Mouse (Mus musculus): Measurements from ENCODE around the gene Nelfe. TPM values are rescaled to one million over a fixed set of nuclear protein-coding genes. Genes with fewer than 3 reads are reported as not detected.
A peak's percentile ranks its signal among the peaks of the same experiment; 100 is the strongest.
"Not testable (repeated sequence)": the region's sequence is repeated elsewhere in the genome, so short reads cannot be mapped to it uniquely, and the experiment has no call there.

Gene Nelfe
- 85.8 and 99.8 TPM in 2 replicates for polyA plus RNA-seq (2014; fragmentation: Nextera tagmentation; extraction: Ambion mirVana)

DNA sequence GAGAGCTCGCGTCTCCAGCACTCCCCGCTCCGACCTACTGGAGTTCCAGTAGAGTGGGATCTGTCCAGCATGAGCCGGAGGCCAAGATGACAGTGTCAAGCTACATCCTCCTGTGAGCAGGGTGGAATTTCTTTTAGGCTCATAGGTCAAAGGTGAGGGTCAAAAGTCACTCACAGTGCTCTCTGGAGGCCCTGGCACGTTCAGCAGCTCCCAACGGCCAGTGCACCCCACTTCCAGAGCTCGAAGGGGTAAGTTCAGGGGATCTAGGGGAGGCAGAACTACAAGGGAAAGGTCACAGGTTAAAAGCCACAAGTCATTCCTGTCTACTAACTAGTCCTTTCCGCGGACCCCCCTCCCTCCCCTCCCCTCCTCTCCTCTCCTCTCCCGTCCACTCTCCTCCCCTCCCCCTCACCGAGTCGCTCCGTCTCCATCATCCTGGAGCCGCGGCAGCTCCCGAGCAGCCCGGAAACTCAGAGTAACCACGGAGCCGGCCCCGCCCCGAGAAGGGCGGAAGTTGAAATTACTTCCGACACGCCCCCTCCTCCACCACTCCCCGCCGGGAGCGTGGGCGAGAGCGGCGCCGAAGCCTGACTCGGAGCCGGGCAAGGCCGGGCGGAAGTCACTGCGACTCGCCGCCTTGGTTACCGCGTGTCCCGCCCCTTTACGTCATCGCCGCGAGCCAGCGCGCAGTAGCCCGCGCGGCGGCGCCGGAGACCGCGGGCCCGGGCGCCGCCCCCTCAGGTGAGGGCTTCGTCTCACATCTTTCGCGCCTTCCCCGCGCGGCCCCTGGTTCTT is at the start of gene Nelfe, which contains the start of gene Skiv2l:
Nelfe (plus strand) TSS at position 670 of the 795 bp plus-strand sequence.
Skiv2l (minus strand) TSS at position 489 of the 795 bp plus-strand sequence.
- peak within 1 kb of the TSS; percentile 17; the same call in 1 of the 2 replicates for H3K27ac ChIP-seq (replicated peaks; ENCODE audit: low read depth, low read length)
- H3K9me3 ChIP-seq (ENCODE audit: control insufficient read depth, low read length) = no peaks in the 10 kb centered on the region
- peak within 1 kb of the TSS; percentile 82 for H3K9ac ChIP-seq (ENCODE audit: low read depth, low read length)
- H3K4me3 ChIP-seq (ENCODE audit: low read depth, low read length) = peak within 1 kb of the TSS; percentile 69
- peaks cover 60% of the 10 kb centered on the region for H3K36me3 ChIP-seq (ENCODE audit: control insufficient read depth, insufficient read depth, low read length)
- H3K27me3 ChIP-seq (replicated peaks; ENCODE audit: control insufficient read depth, insufficient read depth, low read length) = no peaks in the 10 kb centered on the region
- DNase-seq (ENCODE audit: low spot score) = peak; percentile 98
- ATAC-seq (ENCODE audit: low read depth) = peak; percentile 98
- peaks cover 8% of the 10 kb centered on the region for H3K4me1 ChIP-seq (ENCODE audit: control insufficient read depth, insufficient read depth, low read length)
- WGBS = under 1% methylated on average over 44 of the region's 65 CpGs
- peak within 1 kb of the TSS; percentile 68 for H3K4me2 ChIP-seq (ENCODE audit: low read depth, low read length)

DNA sequence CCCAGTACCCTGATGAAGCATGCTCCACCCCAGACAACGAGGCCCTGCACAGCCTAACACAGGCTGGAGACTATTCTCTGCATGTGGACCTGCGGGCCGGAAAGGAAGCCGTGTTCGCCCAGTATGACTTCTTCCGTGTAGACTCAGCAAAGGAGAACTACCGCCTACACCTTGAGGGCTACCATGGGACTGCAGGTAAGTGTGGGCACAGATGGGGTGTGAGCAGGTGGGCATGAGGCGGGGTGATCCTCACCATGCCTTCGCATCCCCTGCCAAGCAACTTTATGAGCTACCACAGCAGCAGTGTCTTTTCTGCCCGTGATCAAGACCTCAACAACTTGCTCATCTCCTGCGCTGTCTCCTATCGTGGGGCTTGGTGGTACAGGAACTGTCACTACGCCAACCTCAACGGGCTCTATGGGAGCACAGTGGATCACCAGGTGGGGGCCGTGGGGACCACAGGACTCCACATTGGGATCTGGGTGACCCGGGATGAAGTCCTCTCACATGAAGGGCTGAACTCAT is 49.3 kb upstream of the Nelfe start:
- not testable (repeated sequence) for H3K27me3 ChIP-seq (replicated peaks; ENCODE audit: control insufficient read depth, insufficient read depth, low read length); H3K9ac ChIP-seq (ENCODE audit: low read depth, low read length); H3K4me1 ChIP-seq (ENCODE audit: control insufficient read depth, insufficient read depth, low read length); H3K27ac ChIP-seq (replicated peaks; ENCODE audit: low read depth, low read length); DNase-seq (ENCODE audit: low spot score); H3K4me2 ChIP-seq (ENCODE audit: low read depth, low read length); H3K9me3 ChIP-seq (ENCODE audit: control insufficient read depth, low read length); ATAC-seq (ENCODE audit: low read depth); H3K4me3 ChIP-seq (ENCODE audit: low read depth, low read length); H3K36me3 ChIP-seq (ENCODE audit: control insufficient read depth, insufficient read depth, low read length)
- WGBS = 89% methylated on average over 10 of the region's 16 CpGs

DNA sequence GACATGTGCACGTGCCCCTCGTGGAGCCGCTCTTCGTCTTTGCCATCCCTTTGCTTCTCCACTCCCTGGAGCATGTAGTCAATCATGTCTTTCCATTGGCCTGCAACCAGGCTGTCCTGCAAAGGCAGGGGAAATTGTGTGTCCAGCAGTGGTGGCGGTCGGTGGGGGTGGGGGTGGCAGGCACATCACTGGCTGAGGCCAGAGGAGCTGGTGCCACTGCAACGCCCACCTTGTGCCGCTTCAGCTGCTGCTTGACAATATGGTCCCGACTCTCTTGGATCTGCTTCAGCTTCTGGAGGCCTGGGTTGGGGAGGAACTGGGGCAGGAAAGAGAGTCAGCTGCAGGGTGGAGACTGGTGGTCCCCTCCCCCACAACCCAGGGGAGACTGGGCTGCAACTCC is 47.4 kb upstream of the Nelfe start:
- not testable (repeated sequence) for DNase-seq (ENCODE audit: low spot score); H3K36me3 ChIP-seq (ENCODE audit: control insufficient read depth, insufficient read depth, low read length)
- 93% methylated on average over 9 of the region's 9 CpGs for WGBS

DNA sequence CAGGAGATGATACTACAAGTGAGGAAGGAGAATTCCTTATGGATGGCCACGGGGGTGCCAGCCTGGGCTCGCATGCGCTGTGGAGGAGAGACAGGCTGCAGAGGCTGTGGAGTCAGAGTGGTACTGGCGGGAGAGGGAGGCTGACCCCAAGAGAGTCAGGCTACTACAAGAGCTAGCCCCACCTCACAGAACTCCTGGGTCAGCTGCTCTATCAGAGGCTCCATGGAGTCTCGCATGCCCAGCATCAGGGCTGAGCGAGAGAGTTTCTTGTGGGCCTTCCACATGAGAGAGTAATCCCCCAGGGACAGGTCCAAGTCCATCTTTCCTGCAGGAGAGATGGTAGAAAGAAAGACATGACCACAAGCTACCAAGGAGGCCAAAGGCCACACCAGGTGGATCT is 46.8 kb upstream of the Nelfe start:
- H3K9me3 ChIP-seq (ENCODE audit: control insufficient read depth, low read length); H3K9ac ChIP-seq (ENCODE audit: low read depth, low read length); DNase-seq (ENCODE audit: low spot score); H3K36me3 ChIP-seq (ENCODE audit: control insufficient read depth, insufficient read depth, low read length); H3K4me1 ChIP-seq (ENCODE audit: control insufficient read depth, insufficient read depth, low read length); ATAC-seq (ENCODE audit: low read depth); H3K4me2 ChIP-seq (ENCODE audit: low read depth, low read length); H3K4me3 ChIP-seq (ENCODE audit: low read depth, low read length); H3K27me3 ChIP-seq (replicated peaks; ENCODE audit: control insufficient read depth, insufficient read depth, low read length); H3K27ac ChIP-seq (replicated peaks; ENCODE audit: low read depth, low read length): not testable (repeated sequence)
- WGBS = 89% methylated on average over 6 of the region's 6 CpGs

More for the DNA sequence above, 47.4 kb upstream of the Nelfe start:
- not testable (repeated sequence) for H3K4me3 ChIP-seq (ENCODE audit: low read depth, low read length); H3K27ac ChIP-seq (replicated peaks; ENCODE audit: low read depth, low read length); ATAC-seq (ENCODE audit: low read depth); H3K27me3 ChIP-seq (replicated peaks; ENCODE audit: control insufficient read depth, insufficient read depth, low read length); H3K4me2 ChIP-seq (ENCODE audit: low read depth, low read length); H3K9me3 ChIP-seq (ENCODE audit: control insufficient read depth, low read length); H3K9ac ChIP-seq (ENCODE audit: low read depth, low read length); H3K4me1 ChIP-seq (ENCODE audit: control insufficient read depth, insufficient read depth, low read length)

DNA sequence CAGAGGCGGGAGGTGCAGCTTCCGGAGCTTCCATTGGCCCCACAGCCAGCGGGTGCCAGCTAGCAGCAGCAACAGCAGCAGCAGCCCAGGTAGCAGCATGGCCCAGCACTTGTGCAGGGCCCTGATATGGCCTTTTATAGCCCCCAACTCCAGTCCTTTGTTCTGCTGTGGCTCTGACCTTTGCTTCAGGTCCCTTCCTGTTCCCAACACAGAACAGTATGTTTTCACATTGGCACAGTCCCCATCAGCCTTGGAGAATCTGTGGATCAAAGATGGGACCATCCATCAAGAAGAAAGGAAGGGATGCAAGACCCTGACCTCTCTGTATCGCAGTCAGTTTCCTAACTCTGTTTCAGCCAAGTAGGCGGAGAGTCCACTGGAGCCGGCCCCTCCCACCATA is 45.9 kb upstream of the Nelfe start, which contains the start of gene Cyp21a1:
Cyp21a1 (minus strand) TSS at position 261 of the 400 bp plus-strand sequence.
- not testable (repeated sequence) for H3K36me3 ChIP-seq (ENCODE audit: control insufficient read depth, insufficient read depth, low read length); H3K4me2 ChIP-seq (ENCODE audit: low read depth, low read length); H3K9ac ChIP-seq (ENCODE audit: low read depth, low read length); H3K4me1 ChIP-seq (ENCODE audit: control insufficient read depth, insufficient read depth, low read length); H3K9me3 ChIP-seq (ENCODE audit: control insufficient read depth, low read length); H3K27ac ChIP-seq (replicated peaks; ENCODE audit: low read depth, low read length); H3K27me3 ChIP-seq (replicated peaks; ENCODE audit: control insufficient read depth, insufficient read depth, low read length); ATAC-seq (ENCODE audit: low read depth); H3K4me3 ChIP-seq (ENCODE audit: low read depth, low read length); DNase-seq (ENCODE audit: low spot score)
- WGBS = 80% methylated on average over 1 of the region's 6 CpGs

DNA sequence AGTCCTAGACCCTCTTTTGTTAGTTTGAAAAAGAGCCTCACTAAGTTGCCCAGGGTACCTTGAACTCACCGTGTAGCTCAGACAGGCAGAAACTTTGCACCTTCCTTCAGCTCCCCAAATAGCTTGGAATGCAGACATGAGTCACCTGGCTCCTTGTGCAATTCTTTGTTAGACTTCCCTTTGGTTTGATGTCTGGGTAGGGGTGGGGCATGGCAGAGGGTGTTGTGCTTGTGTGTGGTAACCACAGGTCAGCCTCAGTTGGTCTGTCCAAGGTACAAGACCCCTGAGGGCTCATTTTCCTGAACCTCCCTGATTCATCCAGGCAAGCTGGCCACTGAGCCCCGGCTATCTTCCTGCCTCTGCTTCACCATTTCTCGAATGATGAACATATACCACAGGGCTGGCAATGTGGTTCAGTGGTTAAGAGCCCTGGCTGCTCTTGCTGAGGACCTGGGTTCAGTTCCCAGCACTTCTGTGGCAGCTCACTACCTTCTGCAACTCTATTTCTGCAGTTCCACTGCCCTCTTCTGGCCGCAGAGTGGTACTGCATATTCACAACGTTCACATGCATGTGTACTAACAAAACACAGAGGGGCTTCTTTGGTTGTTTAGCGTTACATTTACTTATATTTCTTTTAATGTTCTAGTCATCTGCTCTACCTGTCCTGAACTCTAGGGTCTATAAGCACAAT is 45.2 kb upstream of the Nelfe start:
- Histone ChIP-seq H3K9me3 (ENCODE audit: control insufficient read depth, low read length) (no peaks in the 10 kb centered on the region), H3K4me1 (ENCODE audit: control insufficient read depth, insufficient read depth, low read length) (no peaks in the 10 kb centered on the region), H3K27me3 (replicated peaks; ENCODE audit: control insufficient read depth, insufficient read depth, low read length) (no peaks in the 10 kb centered on the region), H3K27ac (replicated peaks; ENCODE audit: low read depth, low read length) (no peak overlapping the region), H3K36me3 (ENCODE audit: control insufficient read depth, insufficient read depth, low read length) (no peaks in the 10 kb centered on the region), H3K9ac (ENCODE audit: low read depth, low read length) (no peak overlapping the region), H3K4me2 (ENCODE audit: low read depth, low read length) (no peak overlapping the region), H3K4me3 (ENCODE audit: low read depth, low read length) (no peak overlapping the region)
- WGBS = 79% methylated on average over 6 of the region's 6 CpGs
- ATAC-seq (ENCODE audit: low read depth) = no peak
- no peak for DNase-seq (ENCODE audit: low spot score)

DNA sequence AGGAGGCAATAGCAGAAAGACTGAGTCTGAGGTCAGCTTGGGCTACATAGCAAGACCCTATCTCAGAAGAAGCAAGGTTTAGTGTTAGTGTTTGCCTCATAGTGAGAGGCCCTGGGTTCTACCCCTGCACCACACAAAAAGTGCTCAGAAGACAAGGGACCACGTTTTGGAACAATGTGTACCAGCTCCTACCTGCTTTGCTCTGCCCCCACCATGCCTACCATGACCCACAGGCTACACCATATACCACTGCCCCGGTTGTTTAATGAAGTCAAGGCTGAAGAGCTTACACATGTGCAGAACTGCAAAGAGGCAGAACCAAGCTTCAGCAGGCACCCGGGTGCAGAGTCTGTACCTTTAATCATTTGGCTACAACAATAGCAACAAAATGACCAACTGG is 43.0 kb upstream of the Nelfe start:
- no peak for DNase-seq (ENCODE audit: low spot score)
- Histone ChIP-seq H3K4me3 (ENCODE audit: low read depth, low read length) (no peak overlapping the region), H3K4me2 (ENCODE audit: low read depth, low read length) (no peak overlapping the region), H3K27ac (replicated peaks; ENCODE audit: low read depth, low read length) (no peak overlapping the region), H3K36me3 (ENCODE audit: control insufficient read depth, insufficient read depth, low read length) (no peaks in the 10 kb centered on the region), H3K9ac (ENCODE audit: low read depth, low read length) (no peak overlapping the region), H3K9me3 (ENCODE audit: control insufficient read depth, low read length) (no peaks in the 10 kb centered on the region), H3K27me3 (replicated peaks; ENCODE audit: control insufficient read depth, insufficient read depth, low read length) (no peaks in the 10 kb centered on the region), H3K4me1 (ENCODE audit: control insufficient read depth, insufficient read depth, low read length) (no peaks in the 10 kb centered on the region)
- no peak for ATAC-seq (ENCODE audit: low read depth)
- WGBS = 77% methylated on average over 3 of the region's 3 CpGs

DNA sequence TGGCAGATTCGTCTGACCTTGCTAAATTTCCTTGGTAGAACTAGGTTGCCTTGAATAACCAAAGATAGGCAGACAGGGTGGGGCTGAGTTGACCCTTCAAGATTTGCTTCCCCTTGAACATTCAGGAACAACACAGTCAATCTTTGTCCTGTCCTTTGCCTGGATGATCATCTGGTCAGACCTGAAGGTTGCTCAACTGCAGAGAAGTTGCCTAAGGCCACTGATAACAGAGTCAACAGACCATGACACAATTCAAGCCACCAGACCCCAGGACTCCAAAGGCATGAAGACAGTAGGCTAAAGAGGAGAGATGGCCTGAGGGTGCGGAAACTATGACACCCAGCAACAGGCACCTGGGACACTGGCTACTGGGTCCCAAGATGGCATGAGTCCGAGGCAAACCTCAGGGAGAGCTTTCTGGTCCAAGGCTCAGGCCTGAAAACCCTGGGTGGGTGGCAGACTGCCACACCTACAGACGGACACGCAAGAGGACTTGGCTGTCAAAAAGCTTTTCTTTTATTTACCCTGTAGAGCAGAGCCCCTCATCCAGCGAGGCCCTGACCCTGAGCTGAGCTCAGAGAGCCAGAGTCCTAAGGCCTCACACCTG is 41.5 kb upstream of the Nelfe start:
- H3K27ac ChIP-seq (replicated peaks; ENCODE audit: low read depth, low read length) = no peak overlapping the region
- no peak for ATAC-seq (ENCODE audit: low read depth)
- H3K27me3 ChIP-seq (replicated peaks; ENCODE audit: control insufficient read depth, insufficient read depth, low read length) = no peaks in the 10 kb centered on the region
- no peak overlapping the region for H3K4me3 ChIP-seq (ENCODE audit: low read depth, low read length)
- H3K9ac ChIP-seq (ENCODE audit: low read depth, low read length) = no peak overlapping the region
- no peaks in the 10 kb centered on the region for H3K4me1 ChIP-seq (ENCODE audit: control insufficient read depth, insufficient read depth, low read length)
- no peak overlapping the region for H3K4me2 ChIP-seq (ENCODE audit: low read depth, low read length)
- no peak for DNase-seq (ENCODE audit: low spot score)
- 69% methylated on average over 6 of the region's 6 CpGs for WGBS
- no peaks in the 10 kb centered on the region for H3K9me3 ChIP-seq (ENCODE audit: control insufficient read depth, low read length)
- H3K36me3 ChIP-seq (ENCODE audit: control insufficient read depth, insufficient read depth, low read length) = no peaks in the 10 kb centered on the region
